Mouse (Mus musculus) testis, postnatal 14 days (tissue): Measurements from ENCODE around the gene Srsf3.
"Not testable (repeated sequence)": the region's sequence is repeated elsewhere in the genome, so short reads cannot be mapped to it uniquely, and the experiment has no call there.

Source experiments
- DNase-seq: peaks from one replicate; pipeline ENCODE4 v3.0.0; 2021; ENCODE audit warnings: low spot score

Srsf3 gene

GRCm38 (mm10) chr17:29018292-29018984 is 14.0 kb upstream of the Srsf3 start:
- DNase-seq = peak; percentile 51

GRCm38 (mm10) chr17:29019391-29019790 is 13.0 kb upstream of the Srsf3 start:
- no peak for DNase-seq

GRCm38 (mm10) chr17:29020444-29020843 is 12.0 kb upstream of the Srsf3 start:
- no peak for DNase-seq

- no peak for DNase-seq
Observed at GRCm38 (mm10) chr17:29022230-29022819, 10.1 kb upstream of the Srsf3 start.

GRCm38 (mm10) chr17:29023346-29023745 is 9.1 kb upstream of the Srsf3 start:
- no peak for DNase-seq

GRCm38 (mm10) chr17:29024047-29024892 is 8.2 kb upstream of the Srsf3 start:
- DNase-seq = no peak

GRCm38 (mm10) chr17:29024896-29025565 is 7.4 kb upstream of the Srsf3 start:
- no peak for DNase-seq

GRCm38 (mm10) chr17:29026652-29027356 is 5.6 kb upstream of the Srsf3 start:
- no peak for DNase-seq

GRCm38 (mm10) chr17:29030321-29031034 is 1.9 kb upstream of the Srsf3 start:
- DNase-seq = no peak

GRCm38 (mm10) chr17:29031085-29031711 is 1.2 kb upstream of the Srsf3 start:
- DNase-seq = not testable (repeated sequence)

- peak; percentile 68 for DNase-seq
Observed at GRCm38 (mm10) chr17:29031771-29032273, 606 bp upstream of the Srsf3 start.

- no peak for DNase-seq
Observed at GRCm38 (mm10) chr17:29033569-29034061, 1.2 kb downstream of the Srsf3 start.

- no peak for DNase-seq
Observed at GRCm38 (mm10) chr17:29034264-29034663, 1.8 kb downstream of the Srsf3 start.

GRCm38 (mm10) chr17:29035506-29035905 is 3.1 kb downstream of the Srsf3 start:
- DNase-seq = no peak

GRCm38 (mm10) chr17:29039351-29039750 is 6.9 kb downstream of the Srsf3 start:
- no peak for DNase-seq

GRCm38 (mm10) chr17:29041632-29042031 is 9.2 kb downstream of the Srsf3 start:
- DNase-seq = not testable (repeated sequence)

GRCm38 (mm10) chr17:29042569-29042968 is 10.1 kb downstream of the Srsf3 start:
- DNase-seq = no peak

GRCm38 (mm10) chr17:29043583-29043982 is 11.2 kb downstream of the Srsf3 start:
- DNase-seq = no peak

- no peak for DNase-seq
Observed at GRCm38 (mm10) chr17:29044146-29044924, 11.9 kb downstream of the Srsf3 start.
